Mouse (Mus musculus) MEL (cell line): ENCODE data around the gene Cnbd2. TPM values are rescaled to one million over a fixed set of nuclear protein-coding genes. Genes with fewer than 3 reads are reported as not detected.

Source experiments
- DNase-seq: peaks from one replicate; pipeline ENCODE4 v3.0.0; 2011; ENCODE audit warnings: low read depth, low spot score
- H3K27ac ChIP-seq: 2 replicates; pipeline ENCODE4 v1.5.1; 2012; ENCODE audit warnings: low read depth, mild to moderate bottlenecking, control low read depth, low read length, moderate library complexity; ENCODE audit not compliant: control insufficient read depth
- H3K27me3 ChIP-seq, 2 experiments: fragments of 150-350 bp in 1 of 2; sonication (generic) in 1 of 2; 2 replicates each; pipeline ENCODE4 v1.6.1; 2012; ENCODE audit warnings: low read length in 2 of 2, mild to moderate bottlenecking in 2 of 2, improper control_type of control experiment in 1 of 2, moderate library complexity in 1 of 2; ENCODE audit not compliant: insufficient read depth in 2 of 2, control insufficient read depth in 1 of 2
- H3K36me3 ChIP-seq, 2 experiments: 2 replicates each; pipeline ENCODE4 v1.6.1; 2012 to 2014; ENCODE audit warnings: low read length in 2 of 2, improper control_type of control experiment in 1 of 2, inconsistent platforms in 1 of 2, mild to moderate bottlenecking in 1 of 2; ENCODE audit not compliant: insufficient read depth in 2 of 2, control insufficient read depth in 1 of 2
- H3K4me1 ChIP-seq, 2 experiments: fragments of 150-350 bp in 1 of 2; sonication (generic) in 1 of 2; 2 replicates each; pipeline ENCODE4 v1.6.1; 2012; ENCODE audit warnings: low read length in 2 of 2, improper control_type of control experiment in 1 of 2, mild to moderate bottlenecking in 1 of 2; ENCODE audit not compliant: insufficient read depth in 2 of 2, control insufficient read depth in 1 of 2
- H3K4me3 ChIP-seq, 2 experiments: fragments of 150-350 bp in 1 of 2; sonication (generic) in 1 of 2; 2 replicates each; pipeline ENCODE4 v1.5.1; 2012; ENCODE audit warnings: low read depth in 2 of 2, low read length in 2 of 2, mild to moderate bottlenecking in 2 of 2, moderate library complexity in 2 of 2, control low read depth in 1 of 2, improper control_type of control experiment in 1 of 2; ENCODE audit not compliant: control insufficient read depth in 1 of 2, insufficient read depth in 1 of 2
- H3K79me2 ChIP-seq: 2 replicates; pipeline ENCODE4 v1.6.1; 2012; ENCODE audit warnings: mild to moderate bottlenecking, low read length, moderate library complexity; ENCODE audit not compliant: control insufficient read depth, poor library complexity, insufficient read depth
- H3K9ac ChIP-seq: 2 replicates; pipeline ENCODE4 v1.6.1; 2012; ENCODE audit warnings: low read depth, mild to moderate bottlenecking, control low read depth, low read length, moderate library complexity; ENCODE audit not compliant: control insufficient read depth, poor library complexity, severe bottlenecking
- H3K9me3 ChIP-seq: fragments of 150-350 bp; sonication (generic); replicated peaks from 2 replicates; pipeline ENCODE4 v1.6.1; 2012; ENCODE audit warnings: mild to moderate bottlenecking, low read length, improper control_type of control experiment, moderate library complexity; ENCODE audit not compliant: insufficient read depth
- CHD1 ChIP-seq: IDR thresholded peaks from 2 replicates; pipeline ENCODE4 v1.6.1; 2012; ENCODE audit warnings: low read depth, mild to moderate bottlenecking, inconsistent platforms, low read length, improper control_type of control experiment
- CTCF ChIP-seq, 3 experiments: IDR thresholded peaks in 2 of 3; conservative IDR thresholded peaks in 1 of 3; 2 replicates each; pipeline ENCODE4 v1.5.1; 2011 to 2012; ENCODE audit warnings: low read length in 3 of 3, low read depth in 2 of 3, mild to moderate bottlenecking in 2 of 3, improper control_type of control experiment in 1 of 3, inconsistent platforms in 1 of 3, mixed read lengths in 1 of 3, moderate library complexity in 1 of 3; ENCODE audit not compliant: control insufficient read depth in 1 of 3, insufficient read depth in 1 of 3, poor library complexity in 1 of 3, severe bottlenecking in 1 of 3
- E2F4 ChIP-seq: IDR thresholded peaks from 2 replicates; pipeline ENCODE4 v1.6.1; 2011; ENCODE audit warnings: low read depth, low read length, improper control_type of control experiment, borderline replicate concordance
- ELF1 ChIP-seq: IDR thresholded peaks from 2 replicates; pipeline ENCODE4 v1.6.1; 2014; ENCODE audit warnings: low read depth, mild to moderate bottlenecking, inconsistent platforms, low read length, improper control_type of control experiment, moderate library complexity
- GATA1 ChIP-seq: IDR thresholded peaks from 2 replicates; pipeline ENCODE4 v1.6.1; 2011; ENCODE audit warnings: low read depth, low read length, improper control_type of control experiment
- JUND ChIP-seq: IDR thresholded peaks from 2 replicates; pipeline ENCODE4 v1.6.1; 2011; ENCODE audit warnings: low read depth, mild to moderate bottlenecking, improper control_type of control experiment, low read length
- MAFK ChIP-seq: IDR thresholded peaks from 2 replicates; pipeline ENCODE4 v1.6.1; 2011; ENCODE audit warnings: low read depth, mild to moderate bottlenecking, low read length, improper control_type of control experiment, borderline replicate concordance
- MAX ChIP-seq: IDR thresholded peaks from 2 replicates; pipeline ENCODE4 v1.6.1; 2011; ENCODE audit warnings: low read length, improper control_type of control experiment
- MAZ ChIP-seq: IDR thresholded peaks from 2 replicates; pipeline ENCODE4 v1.6.1; 2012; ENCODE audit warnings: low read depth, mild to moderate bottlenecking, inconsistent platforms, low read length, improper control_type of control experiment
- MYC ChIP-seq: IDR thresholded peaks from 2 replicates; pipeline ENCODE4 v1.6.1; 2011; ENCODE audit warnings: low read depth, mild to moderate bottlenecking, low read length, improper control_type of control experiment, moderate library complexity
- NELFE ChIP-seq: IDR thresholded peaks from 2 replicates; pipeline ENCODE4 v1.6.1; 2011; ENCODE audit warnings: low read depth, low read length, improper control_type of control experiment
- POLR2AphosphoS5 ChIP-seq: IDR thresholded peaks from 2 replicates; pipeline ENCODE4 v1.6.1; 2012; ENCODE audit warnings: low read depth, borderline replicate concordance, mild to moderate bottlenecking, inconsistent platforms, low read length, moderate library complexity, mixed read lengths
- RAD21 ChIP-seq: IDR thresholded peaks from 2 replicates; pipeline ENCODE4 v1.6.1; 2011; ENCODE audit warnings: mild to moderate bottlenecking, low read depth, low read length, improper control_type of control experiment
- RCOR1 ChIP-seq: IDR thresholded peaks from 2 replicates; pipeline ENCODE4 v1.6.1; 2012; ENCODE audit warnings: low read depth, mild to moderate bottlenecking, inconsistent platforms, low read length, improper control_type of control experiment
- SIN3A ChIP-seq: IDR thresholded peaks from 2 replicates; pipeline ENCODE4 v1.6.1; 2012; ENCODE audit warnings: low read length, improper control_type of control experiment, inconsistent platforms
- SMC3 ChIP-seq: IDR thresholded peaks from 2 replicates; pipeline ENCODE4 v1.6.1; 2011; ENCODE audit warnings: low read depth, low read length, improper control_type of control experiment
- TBP ChIP-seq: IDR thresholded peaks from 2 replicates; pipeline ENCODE4 v1.8.0; 2011; ENCODE audit warnings: low read depth, low read length, improper control_type of control experiment
- UBTF ChIP-seq: IDR thresholded peaks from 2 replicates; pipeline ENCODE4 v1.6.1; 2012; ENCODE audit warnings: low read depth, mild to moderate bottlenecking, inconsistent platforms, low read length, improper control_type of control experiment, moderate library complexity, borderline replicate concordance; ENCODE audit not compliant: insufficient read depth
- USF2 ChIP-seq, 2 experiments: IDR thresholded peaks; 2 replicates each; pipeline ENCODE4 v1.6.1; 2011 to 2012; ENCODE audit warnings: improper control_type of control experiment in 2 of 2, low read length in 2 of 2, borderline replicate concordance in 1 of 2, inconsistent platforms in 1 of 2, low read depth in 1 of 2, mild to moderate bottlenecking in 1 of 2; ENCODE audit not compliant: insufficient read depth in 1 of 2
- ZKSCAN1 ChIP-seq: IDR thresholded peaks from 2 replicates; pipeline ENCODE4 v1.6.1; 2012; ENCODE audit warnings: low read depth, mild to moderate bottlenecking, inconsistent platforms, low read length, improper control_type of control experiment, moderate library complexity
- ZMIZ1 ChIP-seq: IDR thresholded peaks from 2 replicates; pipeline ENCODE4 v1.6.1; 2012; ENCODE audit warnings: low read depth, mild to moderate bottlenecking, inconsistent platforms, low read length, improper control_type of control experiment, moderate library complexity
- polyA plus RNA-seq, 2 experiments: library from polyadenylated mRNA; stranded (reverse) in 1 of 2; unstranded in 1 of 2; fragments of >175 nt in 1 of 2; fragments of >200 nt in 1 of 2; gene quantifications; 2 replicates each; pipeline versions ENCODE4 v1.2.1 to v1.2.4; 2012; ENCODE audit warnings: low replicate concordance in 2 of 2, low read depth in 1 of 2; ENCODE audit not compliant: insufficient read length in 2 of 2, insufficient read depth in 1 of 2, missing spikeins in 1 of 2
- total RNA-seq: library from RNA; depleted of rRNA; stranded (reverse); fragments of 300-350 nt; gene quantifications from 2 replicates; pipeline ENCODE4 v1.2.3, GENCODE M21; 2012

Gene Cnbd2
- total and polyA plus RNA-seq, 3 experiments: 1.8 to 4.8 TPM; not detected in 1

DNA sequence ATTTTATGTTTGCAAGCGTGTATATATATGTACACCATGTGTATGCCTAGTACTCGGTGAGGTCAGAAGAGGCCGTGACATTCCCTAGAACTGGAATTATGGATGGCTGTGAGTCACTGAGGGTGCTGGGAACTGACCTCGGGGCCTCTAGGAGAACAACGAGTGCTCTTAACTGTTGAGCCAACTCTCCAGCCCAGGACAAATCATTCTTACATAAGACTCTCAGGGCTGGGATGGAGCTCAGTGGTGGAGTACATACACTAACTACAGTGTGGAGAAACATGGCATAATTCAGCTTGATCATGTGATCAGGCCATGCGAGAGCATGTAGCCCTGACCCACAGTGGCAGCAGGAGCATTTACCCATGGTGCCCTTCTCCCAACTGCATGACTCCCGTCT lies 85.9 kb downstream of the Cnbd2 start:
- peaks cover 0 to 5% of the 10 kb centered on the region in 2 experiments; a peak in 2 of 4 replicates for H3K4me1 ChIP-seq

DNA sequence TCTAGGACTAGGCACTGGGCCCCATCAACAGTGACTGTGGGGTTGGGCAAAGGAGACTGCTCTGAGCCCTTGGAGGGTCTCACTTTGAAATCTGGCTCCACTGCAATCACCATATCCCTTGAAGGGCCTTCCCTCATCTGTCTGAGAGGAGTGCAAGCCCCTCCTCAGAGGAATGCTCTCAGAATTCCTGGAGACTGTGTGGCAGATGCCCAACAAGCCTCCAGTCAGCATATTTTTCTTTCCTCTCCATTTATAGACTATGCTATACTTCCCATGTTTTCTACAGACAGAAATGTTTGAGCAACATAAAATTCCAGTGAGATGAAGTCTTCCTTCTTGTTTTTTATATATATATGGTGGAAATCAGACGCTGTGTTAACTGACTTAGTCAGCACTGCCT lies 87.4 kb downstream of the Cnbd2 start:
- TF ChIP-seq UBTF (no peak), RCOR1 (no peak), JUND (no peak), SIN3A (no peak), MAX (no peak), CTCF (IDR thresholded peaks at IDR 0.05 in 2 of 3, conservative IDR thresholded peaks at IDR 0.05 in 1 of 3; ENCODE audit: control insufficient read depth in 1 of 3, insufficient read depth in 1 of 3, low read depth in 2 of 3, low read length in 3 of 3, poor library complexity in 1 of 3, severe bottlenecking in 1 of 3) (no peak), CHD1 (no peak), ZKSCAN1 (no peak), RAD21 (no peak), MAFK (no peak), MAZ (no peak), E2F4 (no peak), TBP (no peak), MYC (no peak), GATA1 (no peak), USF2 (IDR thresholded peaks at IDR 0.05; ENCODE audit: borderline replicate concordance in 1 of 2, insufficient read depth in 1 of 2, low read depth in 1 of 2, low read length in 2 of 2) (no peak), SMC3 (no peak)
- Histone ChIP-seq H3K4me3 (no peak overlapping the region), H3K27me3 (no peaks in the 10 kb centered on the region), H3K79me2 (no peaks in the 10 kb centered on the region), H3K4me1 (no peaks in the 10 kb centered on the region), H3K27ac (no peak overlapping the region), H3K36me3 (no peaks in the 10 kb centered on the region), H3K9me3 (no peaks in the 10 kb centered on the region), H3K9ac (no peak overlapping the region)
- no peak for DNase-seq

More for the DNA sequence above, 85.9 kb downstream of the Cnbd2 start:
- peaks cover 0 to 2% of the 10 kb centered on the region in 2 experiments; a peak in 1 of 4 replicates for H3K36me3 ChIP-seq
- TF ChIP-seq ELF1 (no peak), ZMIZ1 (no peak), RCOR1 (no peak), CTCF (IDR thresholded peaks at IDR 0.05 in 2 of 3, conservative IDR thresholded peaks at IDR 0.05 in 1 of 3; ENCODE audit: control insufficient read depth in 1 of 3, insufficient read depth in 1 of 3, low read depth in 2 of 3, low read length in 3 of 3, poor library complexity in 1 of 3, severe bottlenecking in 1 of 3) (no peak), POLR2AphosphoS5 (no peak), USF2 (IDR thresholded peaks at IDR 0.05; ENCODE audit: borderline replicate concordance in 1 of 2, insufficient read depth in 1 of 2, low read depth in 1 of 2, low read length in 2 of 2) (no peak), MYC (no peak), MAX (no peak), NELFE (no peak), MAZ (no peak)
- TF ChIP-seq, all 39 proteins: peak for 0
- H3K9me3 ChIP-seq: no peaks in the 10 kb centered on the region
- no peak overlapping the region for H3K9ac ChIP-seq
- H3K27me3 ChIP-seq: no peaks in the 10 kb centered on the region
- no peak overlapping the region for H3K4me3 ChIP-seq
- H3K79me2 ChIP-seq: no peaks in the 10 kb centered on the region
- DNase-seq: no peak
- no peak overlapping the region for H3K27ac ChIP-seq
